Mouse (Mus musculus) frontal cortex, postnatal 25 days (tissue): ENCODE data around the gene Zpr1.

ENCODE experiments used
- DNase-seq, 2 experiments: peaks; one replicate each; pipeline ENCODE4 v3.0.0; 2022; ENCODE audit warnings: low spot score in 2 of 2

Zpr1 gene

DNA sequence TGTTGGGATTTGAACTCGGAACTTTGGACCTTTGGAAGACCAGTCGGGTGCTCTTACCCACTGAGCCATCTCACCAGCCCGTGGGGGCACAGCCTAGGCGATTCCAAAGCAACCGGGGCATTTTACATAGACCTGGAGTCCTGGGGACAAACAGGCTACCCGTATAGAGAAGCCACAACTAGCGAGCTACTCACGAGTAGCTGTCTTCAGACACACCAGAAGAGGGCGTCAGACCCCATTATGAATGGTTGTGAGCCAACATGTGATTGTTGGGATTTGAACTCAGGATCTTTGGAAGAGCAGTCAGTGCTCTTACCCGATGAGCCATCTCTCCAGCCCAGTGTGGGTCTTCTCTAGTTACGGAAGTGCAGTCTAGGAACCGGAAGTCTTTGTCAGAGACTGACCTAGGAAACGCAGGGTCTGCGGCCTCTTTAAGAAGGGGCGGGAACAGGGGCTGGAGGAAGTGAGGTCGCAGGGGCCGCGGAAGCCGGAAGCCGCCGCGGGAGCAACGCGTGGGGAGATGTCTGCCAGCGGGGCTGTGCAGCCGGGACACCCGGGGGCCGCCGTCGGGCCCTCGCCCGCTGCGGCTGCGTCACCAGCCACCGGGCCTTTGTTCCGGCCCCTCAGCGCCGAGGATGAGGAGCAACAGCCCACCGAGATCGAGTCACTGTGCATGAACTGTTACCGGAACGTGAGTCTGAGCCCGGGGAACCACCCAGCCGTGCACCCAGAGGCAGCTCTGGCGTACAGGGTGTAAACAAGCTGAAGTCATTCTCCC lies at the start of gene Zpr1:
Gene Zpr1 (plus strand): TSS at position 388 of the 778 bp plus-strand sequence.
- DNase-seq = peak; percentile 67 to 72

DNA sequence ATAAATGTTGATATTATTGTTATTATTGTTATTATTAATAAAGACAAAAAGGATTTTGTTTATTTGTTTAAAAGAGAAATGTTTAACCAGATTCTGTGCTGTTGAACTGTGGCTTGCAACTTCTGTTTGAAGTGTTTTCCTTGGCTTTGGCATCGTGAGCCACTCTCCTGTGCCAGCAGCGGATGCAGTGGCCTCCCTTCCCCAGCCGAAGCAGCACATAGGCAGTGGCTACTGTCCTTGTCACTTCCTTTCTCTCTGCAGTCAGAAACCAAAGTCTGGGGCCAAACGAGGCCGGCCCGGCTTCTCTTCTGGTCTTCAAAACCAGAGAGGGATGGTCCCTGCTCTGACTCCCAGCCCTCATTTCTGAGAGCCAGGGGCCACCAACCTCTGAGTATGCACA lies 49.8 kb upstream of the Zpr1 start:
- no peak for DNase-seq

DNA sequence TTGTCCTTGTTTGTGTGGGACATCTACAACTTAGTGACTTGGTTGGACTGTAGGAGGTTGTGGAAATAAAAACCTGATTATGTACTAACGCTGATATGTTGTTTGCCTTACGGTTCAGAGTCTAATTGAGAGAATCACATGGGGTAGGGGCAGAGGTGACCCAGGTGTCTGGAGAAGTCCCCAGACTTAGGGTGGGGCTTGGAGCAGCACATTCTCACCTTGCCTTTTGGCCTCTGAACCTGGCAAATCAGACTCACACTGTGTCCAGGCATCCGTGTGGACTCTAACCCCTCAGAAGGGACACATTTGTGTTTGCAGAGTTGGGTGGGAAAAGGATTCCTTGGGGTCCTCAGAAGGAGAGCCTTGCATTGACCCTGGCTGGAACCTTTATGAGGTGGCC lies 48.8 kb upstream of the Zpr1 start:
- DNase-seq = no peak

DNA sequence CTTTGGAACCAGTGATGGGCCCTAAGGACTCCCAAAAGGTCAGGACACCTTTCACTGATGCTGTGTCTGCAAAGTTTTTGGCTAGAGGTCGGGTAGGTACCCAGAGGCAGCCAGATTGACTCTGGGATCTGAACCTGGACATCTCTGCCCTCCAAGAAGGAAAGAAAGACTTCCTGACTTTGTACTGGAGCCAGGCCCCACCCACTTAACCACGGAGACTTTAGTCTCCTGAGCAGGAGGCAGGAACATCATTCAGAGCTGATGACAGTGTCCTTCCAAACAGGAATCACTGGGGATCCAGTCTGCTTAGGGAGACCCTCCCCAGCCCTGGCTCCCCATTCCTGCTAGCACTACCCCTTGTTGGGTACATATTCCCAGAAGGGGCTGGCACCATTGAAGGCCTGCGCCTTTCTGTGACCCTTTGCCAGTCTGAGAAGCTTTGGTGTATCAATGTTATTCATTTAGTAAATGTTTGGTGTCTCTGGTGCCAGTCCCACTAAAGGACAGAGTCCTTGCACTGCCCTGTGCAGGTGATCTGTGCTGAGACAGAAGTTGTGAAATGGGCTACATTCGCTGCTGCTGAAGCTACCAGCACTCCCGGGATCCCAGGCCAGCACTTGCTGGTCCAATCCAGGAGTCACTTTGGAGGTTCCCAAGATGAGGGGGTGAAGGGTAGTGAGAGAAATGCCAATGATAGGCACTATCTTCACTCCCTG lies 47.8 kb upstream of the Zpr1 start:
- DNase-seq = no peak

DNA sequence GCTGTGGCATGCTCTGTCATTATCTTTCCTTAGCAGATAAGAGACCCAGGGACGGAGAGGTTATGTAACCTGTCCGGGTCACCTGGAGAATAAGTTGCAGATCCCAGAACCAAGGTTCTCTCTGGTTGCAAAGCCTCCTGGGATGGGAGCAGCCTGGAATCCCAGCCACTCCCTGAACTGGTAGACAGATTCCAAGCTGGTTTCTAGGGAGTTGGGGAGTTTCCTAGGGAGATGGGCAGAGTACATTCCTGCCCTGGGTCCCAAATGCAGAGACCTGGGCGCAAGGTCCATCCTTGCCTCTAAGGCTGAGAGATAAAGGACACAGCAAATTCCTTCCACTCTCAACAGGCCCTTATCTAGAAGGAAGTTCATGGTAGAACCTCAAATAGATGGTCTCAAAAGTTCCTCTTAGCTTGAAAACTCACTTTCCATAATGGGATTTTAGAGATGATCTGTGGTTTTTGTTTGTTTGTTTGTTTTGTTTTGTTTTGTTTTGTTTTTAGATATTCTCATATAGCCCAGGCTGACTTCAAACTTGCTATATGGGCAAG lies 45.7 kb upstream of the Zpr1 start:
- no peak for DNase-seq

DNA sequence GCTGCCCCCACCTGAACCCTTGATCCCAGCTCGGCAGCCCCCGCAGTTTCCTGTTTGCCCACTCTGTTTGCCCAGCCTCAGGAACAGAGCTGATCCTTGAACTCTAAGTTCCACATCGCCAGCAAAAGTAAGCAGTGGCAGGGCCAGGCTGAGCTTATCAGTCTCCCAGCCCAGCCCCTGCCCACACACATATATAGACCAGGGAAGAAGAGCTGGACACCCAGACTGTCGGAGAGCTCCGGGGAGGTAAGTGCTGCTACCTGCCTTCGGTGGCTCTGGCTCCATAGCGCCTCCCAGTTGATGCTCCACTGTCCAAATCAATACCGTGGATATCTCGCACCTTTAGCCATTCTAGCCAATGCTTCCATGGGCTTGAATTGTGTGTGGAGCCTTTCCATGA lies 44.4 kb upstream of the Zpr1 start, which contains the start of gene Apoa1:
Gene Apoa1 (plus strand): TSS at position 90 of the 400 bp plus-strand sequence.
- no peak for DNase-seq

DNA sequence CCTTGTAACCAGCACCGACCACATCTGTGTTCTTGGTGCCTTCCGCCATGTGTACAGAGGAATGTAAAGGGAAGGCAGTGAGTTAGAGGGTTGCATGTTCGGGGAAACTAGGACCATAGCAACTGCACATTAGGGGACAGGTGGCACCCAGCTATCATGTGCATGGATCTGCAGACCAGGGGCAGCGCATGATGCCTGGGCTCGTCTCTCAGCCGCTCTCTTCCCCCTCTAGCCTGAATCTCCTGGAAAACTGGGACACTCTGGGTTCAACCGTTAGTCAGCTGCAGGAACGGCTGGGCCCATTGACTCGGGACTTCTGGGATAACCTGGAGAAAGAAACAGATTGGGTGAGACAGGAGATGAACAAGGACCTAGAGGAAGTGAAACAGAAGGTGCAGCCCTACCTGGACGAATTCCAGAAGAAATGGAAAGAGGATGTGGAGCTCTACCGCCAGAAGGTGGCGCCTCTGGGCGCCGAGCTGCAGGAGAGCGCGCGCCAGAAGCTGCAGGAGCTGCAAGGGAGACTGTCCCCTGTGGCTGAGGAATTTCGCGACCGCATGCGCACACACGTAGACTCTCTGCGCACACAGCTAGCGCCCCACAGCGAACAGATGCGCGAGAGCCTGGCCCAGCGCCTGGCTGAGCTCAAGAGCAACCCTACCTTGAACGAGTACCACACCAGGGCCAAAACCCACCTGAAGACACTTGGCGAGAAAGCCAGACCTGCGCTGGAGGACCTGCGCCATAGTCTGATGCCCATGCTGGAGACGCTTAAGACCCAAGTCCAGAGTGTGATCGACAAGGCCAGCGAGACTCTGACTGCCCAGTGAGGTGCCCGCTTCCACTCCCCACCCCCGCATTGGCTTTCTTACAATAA lies 43.1 kb upstream of the Zpr1 start:
- DNase-seq = peak; percentile 75 to 83

DNA sequence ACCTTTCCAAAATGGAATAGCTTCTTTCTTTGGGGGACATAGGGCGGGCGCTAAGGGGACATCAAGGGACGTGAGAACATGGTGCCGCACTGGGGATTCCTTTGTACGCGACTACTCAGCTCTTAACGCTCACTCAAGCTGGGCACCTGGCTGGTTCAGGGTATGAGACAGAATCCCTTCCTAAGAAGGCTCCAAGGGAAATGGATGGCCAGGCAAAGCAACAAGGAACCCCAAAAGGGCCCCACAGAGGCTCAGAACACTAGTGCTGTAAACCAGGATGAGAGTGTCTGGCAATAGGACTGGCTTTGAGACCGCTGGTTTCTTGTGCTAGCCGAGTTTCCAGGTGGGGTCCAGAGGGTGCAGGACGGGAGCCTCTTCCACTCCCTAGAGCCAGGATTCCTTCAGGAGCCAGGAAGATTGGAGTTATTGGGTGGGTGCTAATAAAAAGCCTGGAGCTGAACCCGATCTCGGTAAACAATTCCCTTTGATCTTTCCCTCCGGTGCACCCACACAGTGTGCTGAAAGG lies 42.4 kb upstream of the Zpr1 start:
- no peak for DNase-seq

DNA sequence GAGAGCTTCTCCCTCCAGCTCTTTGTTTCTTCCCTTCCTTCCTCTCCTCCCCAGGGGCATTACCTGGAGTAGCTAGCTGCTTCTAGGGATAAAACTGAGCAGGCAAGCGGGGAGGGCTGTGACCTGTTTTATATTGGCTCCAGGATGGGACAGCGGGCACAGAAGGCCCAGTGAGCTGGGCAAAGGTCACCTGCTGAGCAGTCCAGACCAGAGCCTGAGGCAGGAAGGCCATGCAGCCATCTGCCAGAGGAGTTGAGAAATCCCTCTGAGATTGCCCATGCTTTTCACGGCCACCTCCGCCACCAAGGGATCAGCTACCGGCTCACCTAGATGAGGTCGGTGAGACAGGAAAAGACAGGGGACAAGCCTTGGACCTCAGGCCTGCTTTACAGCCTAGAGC lies 37.7 kb upstream of the Zpr1 start:
- no peak for DNase-seq

DNA sequence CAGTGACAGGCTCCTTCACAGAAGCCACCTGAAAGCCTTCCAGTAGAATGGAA lies 37.4 kb upstream of the Zpr1 start, which contains the start of gene Apoc3:
Gene Apoc3 (minus strand): TSS at position 41 of the 53 bp plus-strand sequence.
- no peak for DNase-seq

DNA sequence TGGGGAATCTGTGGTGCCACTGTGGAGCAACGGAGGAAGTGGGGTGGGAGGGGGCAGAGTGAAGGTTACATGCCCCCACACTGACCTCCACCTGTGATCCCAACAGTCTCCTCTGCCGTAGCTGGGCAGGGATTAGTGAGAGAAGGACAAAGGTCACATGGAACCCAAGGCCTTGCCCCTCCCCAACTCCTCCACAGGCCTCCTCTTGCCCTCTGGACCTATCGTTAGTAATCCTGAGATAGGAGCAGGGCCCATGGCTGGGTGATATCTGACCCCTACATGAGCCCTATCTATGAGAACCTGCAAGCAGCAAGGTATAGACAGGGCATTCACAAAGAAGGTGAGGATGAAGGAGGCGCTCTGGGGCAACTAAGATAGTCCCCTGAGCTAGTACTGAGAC lies 37.2 kb upstream of the Zpr1 start:
- DNase-seq = no peak

DNA sequence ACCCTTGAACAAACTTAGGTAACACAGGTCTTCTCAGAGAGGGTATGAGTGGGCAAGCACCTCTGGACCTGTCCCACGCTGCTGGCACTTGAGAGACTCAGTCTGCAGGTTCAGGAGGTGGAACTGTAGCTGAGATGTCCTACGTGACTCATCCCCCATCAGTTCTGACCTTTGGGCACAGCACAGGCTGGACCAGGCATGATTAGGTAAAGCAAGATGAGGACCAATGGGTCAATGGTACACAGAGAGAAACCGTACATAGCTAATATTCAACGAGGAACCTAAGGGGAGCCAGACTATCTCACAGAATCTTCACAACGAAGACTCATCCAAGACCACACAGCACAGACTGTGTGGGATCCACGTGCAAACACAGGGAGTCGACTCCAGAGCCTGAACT lies 34.0 kb upstream of the Zpr1 start:
- no peak for DNase-seq

DNA sequence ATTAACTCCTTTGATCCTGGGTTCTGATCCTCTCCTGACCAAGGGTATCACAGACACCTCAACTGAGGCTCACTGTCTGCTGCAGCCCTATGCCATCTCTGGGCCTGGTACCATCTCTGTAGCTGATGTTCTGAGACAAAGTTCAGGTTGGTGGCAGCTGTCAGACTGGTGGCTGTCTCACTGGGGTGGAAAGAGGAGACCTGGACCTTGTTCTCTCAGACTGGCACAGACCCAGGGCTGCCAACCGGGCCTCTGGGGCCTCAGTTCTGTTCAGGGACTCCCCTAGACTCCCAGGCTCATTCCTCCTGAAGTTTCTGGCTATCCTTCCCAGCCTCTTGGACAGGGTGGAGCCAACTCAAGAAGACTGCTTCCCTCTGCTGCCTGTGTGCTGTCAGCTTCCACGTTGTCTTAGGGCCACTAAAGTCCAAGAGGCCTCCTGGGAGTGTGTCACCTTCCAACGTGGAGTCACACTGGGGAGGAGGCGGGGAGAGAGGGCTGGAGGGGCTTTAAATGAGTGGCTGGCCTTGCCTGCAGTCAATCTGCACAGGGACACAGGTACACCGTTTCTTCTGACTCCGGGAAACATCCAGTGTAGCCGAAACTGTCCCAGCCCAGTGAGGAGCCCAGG lies 32.2 kb upstream of the Zpr1 start, which contains the start of gene Apoa4:
Gene Apoa4 (plus strand): TSS at position 171 of the 628 bp plus-strand sequence.
- no peak for DNase-seq

DNA sequence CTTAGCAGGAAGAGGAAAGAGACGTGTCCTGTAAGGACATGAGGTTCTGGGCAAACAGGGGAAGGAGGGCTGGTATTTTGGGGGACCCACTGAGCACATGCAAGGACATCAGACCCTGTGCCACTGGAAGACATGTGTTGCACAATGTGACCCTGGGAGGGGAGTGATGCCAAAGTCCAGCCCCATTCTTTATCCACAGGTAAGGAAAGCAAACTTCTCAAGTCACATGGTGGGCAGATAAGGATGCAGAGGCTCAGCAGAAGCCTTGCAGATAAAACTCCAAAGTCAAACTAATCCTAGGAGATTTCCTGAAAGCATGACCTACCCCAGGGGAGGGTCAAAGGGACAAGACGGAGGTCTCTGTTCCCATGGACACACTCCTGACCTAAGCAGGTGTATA lies 31.0 kb upstream of the Zpr1 start:
- no peak for DNase-seq

DNA sequence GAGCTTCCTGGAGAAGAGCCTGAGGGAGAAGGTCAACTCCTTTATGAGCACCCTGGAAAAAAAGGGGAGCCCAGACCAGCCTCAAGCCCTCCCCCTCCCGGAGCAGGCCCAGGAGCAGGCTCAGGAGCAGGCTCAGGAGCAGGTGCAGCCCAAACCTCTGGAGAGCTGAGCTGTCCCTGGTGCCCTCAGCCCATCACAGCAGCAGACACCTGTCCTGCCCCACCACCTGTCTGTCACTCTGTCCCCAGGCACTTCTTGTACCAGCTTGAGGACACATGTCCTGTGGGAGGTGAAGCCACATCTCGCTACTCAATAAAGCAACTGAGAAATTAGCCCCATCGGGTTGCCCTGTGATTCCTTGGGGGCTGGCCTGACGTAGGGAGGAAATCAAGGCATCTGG lies 29.7 kb upstream of the Zpr1 start:
- DNase-seq = no peak

DNA sequence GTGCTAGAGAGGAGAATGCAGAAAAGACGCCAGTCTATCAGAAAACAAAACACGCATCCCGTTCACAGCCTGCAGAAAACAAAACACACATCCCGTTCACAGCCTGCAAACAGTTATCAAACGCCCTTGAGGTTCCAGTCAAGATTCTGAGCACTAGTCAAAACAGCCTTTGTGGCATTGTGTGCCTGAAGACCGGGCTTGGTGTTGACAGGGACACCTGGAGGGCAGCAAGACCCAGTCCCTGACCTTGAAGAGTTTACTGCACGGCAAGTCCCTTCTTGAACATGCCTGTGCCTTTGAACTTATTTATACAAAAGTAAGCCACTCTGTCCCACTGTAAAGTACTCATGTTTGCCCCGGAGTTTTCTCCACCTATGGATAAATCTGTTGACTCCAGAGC lies 29.3 kb upstream of the Zpr1 start:
- no peak for DNase-seq

DNA sequence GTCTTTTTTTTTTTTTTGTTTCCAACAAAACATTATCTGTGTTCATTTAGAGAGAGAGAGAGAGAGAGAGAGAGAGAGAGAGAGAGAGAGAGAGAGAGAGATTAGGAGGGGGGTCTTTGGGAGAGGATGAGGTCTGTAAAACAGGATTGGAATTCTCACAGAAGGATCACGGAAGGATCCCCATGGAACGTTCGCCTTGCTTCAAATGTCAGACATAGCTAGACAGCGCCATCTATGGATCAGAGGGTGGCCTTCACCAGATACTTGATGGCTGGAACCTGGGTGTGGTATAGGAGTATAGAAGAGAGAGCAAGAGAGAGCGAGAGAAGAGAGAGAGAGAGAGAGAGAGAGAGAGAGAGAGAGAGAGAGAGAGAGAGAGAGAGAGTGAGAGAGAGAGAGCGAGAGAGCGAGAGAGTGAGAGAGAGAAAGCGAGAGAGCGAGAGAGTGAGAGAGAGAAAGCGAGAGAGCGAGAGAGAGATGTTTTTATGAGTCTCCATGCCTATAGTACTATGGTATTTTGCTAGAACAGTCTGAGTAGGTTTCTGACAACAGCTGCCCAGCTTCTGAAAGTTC lies 26.0 kb upstream of the Zpr1 start:
- DNase-seq = peak in 1 of 2 experiments; percentile 59

DNA sequence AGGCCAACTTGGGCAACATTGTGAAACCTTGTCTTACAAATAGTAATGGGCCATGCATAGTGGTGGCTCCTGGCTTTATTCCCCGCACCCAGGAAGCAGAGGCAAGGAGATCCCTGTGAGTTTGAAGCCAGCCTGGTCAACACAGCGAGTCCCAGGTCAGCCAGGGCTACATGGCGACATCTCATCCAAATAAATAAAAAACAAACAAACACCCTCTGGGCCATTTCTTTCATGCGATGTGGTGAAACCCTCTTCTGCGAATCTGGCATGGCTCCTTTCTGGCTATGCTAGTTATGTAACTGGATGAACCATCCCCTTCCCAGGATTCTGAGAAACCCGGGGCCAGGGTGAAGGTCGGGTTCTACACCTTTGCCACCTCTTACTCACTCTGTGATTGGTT lies 16.7 kb upstream of the Zpr1 start:
- DNase-seq = no peak

DNA sequence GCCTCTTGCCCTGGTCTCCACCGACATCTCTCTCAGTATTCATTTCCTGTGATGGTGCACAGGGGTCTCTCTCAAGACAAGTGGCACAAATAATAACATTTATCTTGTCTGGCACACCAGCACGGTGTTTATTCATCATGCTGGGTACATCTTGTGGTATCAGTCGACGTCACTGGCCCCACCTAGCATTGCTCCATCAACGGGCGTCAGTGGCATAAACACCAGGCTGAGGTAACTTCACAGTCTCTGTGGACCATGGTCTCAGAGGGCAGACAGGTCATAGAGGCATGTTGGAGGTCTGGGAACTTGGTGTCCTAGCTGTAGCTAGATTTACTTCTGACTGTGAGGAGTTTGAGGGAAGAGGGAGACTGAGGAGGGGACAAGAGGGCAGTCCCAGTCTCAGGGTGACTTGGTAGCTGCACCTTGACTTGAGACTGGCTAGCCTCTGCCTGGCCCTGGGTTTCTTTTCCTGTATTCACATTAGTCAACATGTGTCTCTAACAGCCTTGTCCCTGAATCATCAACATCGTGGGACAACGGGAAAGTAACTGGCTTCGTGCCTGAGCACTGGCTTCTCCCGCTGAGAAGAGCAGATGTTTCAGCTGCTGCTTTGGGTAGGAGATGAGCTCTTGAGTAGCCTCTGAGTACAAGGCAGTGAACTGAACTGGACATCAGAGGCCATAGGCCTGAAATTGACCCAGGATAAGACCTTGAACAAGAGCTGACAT lies 16.0 kb upstream of the Zpr1 start:
- no peak for DNase-seq

DNA sequence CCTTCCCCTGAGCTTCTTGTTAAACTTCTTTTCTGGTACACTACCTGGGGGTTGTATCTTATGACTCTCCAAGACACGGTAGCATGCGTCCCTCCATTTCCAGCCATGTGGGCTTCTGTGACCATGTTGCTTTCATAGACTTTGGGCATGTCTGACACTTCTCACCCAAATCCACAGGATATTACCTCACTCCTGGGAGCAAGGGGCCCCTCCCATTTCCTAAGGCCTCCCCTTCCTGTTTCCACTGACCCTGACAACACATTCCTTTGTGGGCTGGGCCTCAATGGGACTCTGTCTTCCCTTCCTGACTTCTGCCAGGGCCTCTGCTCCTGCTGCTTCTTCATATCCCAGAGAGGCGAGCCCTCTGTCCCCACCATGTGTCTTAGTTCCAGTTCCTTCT lies 15.3 kb upstream of the Zpr1 start:
- DNase-seq = no peak

DNA sequence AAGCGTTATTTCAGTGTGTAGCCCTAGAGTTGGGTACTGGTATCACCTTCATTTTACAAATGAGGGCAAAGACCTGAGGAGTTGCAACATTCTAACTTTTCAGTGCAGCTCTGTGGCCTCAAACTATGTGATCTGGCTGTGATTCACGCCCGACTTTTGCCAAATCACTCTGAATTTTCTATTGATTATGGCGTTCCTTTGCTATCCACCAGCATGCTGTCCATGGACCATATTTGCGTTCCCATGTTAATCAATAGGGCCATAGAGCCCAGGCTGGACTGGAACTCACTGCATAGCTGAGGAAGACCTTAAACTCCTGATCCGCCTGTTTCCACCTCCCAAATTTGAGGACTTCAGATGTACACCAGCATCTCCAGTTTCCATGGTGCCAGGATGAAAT lies 13.8 kb upstream of the Zpr1 start:
- no peak for DNase-seq
